Mouse (Mus musculus) retina, postnatal 7 days (tissue): ENCODE measurements around the gene Tspoap1.

ENCODE experiments used
- DNase-seq: peaks from one replicate; pipeline ENCODE4 v3.0.0-alpha.2; 2012; ENCODE audit warnings: low read depth, low spot score

Gene Tspoap1

DNA sequence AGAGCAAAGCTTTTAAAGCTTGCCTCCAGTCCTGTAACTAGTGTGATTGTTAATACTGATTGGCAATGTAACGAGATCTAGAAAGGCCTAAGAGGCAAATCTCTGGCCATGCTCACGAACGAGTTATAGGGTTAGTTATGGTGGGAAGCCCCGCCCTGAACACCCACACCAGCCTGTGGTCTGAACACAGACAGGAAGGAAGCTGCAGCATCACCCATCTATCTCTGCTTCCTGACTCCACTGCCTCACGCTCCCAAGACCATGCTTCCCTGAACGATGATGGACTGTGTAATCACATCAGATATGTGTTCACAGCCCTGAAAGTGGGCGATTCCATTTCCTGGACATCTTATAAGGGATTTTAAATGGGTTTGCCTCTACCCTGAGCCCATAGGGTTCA is 47.9 kb downstream of the Tspoap1 start:
- DNase-seq = no peak

DNA sequence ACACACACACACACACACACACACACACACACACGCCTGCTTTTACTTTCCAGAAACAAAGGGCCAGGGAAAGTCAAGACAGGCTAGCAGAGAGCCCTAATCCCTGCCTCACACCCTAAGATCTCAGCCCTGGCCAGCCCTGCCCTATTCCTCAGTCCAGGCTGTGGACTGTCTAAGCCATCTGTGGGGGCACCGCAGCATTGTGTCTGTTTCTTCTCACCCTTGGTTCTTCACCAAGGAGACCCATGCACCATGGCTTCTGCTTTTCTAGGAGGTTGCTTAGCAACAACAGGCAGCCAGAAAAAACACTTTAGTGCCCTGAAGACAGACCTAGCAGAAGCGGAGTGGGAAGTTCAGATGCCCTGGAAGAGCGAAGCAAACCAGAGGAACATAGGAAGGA is 51.1 kb downstream of the Tspoap1 start:
- DNase-seq = no peak

DNA sequence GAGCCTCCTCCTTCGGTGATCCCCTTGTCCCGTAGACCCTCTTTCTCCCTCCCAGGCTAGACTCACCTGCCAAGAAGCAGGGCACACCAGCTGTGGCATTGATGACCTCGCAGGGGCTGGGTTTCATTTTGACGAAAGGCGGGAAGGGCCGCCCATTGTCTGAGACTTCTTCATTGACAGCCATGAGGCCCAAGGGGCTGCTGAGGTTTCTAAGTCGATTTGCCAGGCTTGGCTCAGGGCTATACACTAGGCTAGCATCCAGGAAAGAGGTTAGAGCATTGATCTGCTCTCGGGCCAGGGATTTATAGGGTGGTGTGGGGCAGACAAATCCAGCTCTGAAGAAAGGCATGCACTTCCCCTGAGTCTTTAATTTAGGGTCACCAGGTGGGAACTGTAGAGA is 54.5 kb downstream of the Tspoap1 start:
- DNase-seq = no peak

DNA sequence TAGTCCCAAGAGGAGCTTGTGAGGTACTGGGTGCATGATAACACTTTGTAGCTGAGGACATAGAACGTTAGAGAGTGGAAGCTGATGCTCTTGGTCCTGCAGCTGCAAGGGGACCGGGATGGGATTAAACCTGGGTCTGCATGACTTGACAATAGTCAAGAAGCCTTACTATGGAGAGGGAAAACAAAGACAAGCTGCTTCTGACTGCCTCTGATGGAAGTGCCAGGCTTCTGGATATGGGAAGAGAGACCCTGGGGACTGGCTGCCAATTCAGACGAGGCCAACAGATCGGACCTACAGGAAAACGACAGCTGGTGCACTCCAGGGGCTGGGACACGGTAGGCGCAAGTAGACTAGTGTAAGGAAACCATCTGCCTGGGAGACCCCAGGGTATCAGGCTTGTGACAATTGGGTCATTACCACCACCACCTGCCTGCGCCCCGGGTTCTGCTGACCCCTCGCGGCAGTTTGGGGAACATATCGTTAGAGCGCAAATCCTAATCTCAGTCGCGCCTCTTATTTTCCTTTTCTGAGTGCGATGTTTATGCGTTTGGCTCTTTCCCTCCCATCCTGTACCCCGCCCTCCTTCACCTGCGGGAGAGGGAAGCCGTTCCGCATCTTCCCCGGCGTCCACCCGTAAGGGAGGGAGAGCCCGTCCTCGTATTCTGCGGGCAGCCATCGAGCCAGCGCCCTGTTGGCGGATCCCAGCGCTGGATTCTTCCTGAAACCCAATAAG is 56.5 kb downstream of the Tspoap1 start:
- DNase-seq = peak; percentile 53

DNA sequence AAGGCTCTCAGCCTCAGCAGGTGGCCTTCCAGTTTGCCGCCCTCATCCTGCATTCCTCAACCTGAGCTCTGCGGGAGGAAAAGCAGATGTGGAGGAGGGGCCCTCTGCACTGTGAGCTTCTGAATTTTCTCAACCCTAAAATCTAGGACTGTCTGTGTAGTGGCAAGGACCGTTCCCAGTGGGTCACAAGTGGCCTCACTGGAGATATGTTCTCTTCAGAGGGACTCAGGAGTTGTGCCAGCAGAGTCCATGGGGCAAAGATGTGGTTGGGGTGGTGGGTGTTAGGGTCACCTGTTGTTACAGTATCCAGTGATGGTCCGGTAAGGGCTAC is 57.1 kb downstream of the Tspoap1 start:
- DNase-seq = peak; percentile 17

DNA sequence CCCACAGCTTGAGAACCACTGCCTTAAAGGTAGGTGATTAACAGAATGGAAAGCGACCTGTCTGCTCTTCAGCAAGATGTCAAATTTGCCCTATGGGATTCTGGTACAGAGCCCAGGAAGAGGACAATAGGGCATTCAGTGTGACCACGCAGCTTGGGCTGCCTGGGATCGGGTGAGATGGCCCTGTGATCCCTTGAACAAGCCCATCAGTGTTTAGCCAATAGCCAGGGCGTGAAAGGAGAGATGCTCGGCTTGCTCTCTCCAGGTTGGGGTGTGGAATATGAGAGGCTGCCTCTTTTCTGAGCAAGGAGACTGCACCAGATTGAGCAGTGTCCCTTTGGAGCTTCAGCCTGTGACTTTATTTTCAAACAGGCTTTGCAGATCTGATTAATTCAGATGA is 61.2 kb downstream of the Tspoap1 start:
- DNase-seq = no peak

DNA sequence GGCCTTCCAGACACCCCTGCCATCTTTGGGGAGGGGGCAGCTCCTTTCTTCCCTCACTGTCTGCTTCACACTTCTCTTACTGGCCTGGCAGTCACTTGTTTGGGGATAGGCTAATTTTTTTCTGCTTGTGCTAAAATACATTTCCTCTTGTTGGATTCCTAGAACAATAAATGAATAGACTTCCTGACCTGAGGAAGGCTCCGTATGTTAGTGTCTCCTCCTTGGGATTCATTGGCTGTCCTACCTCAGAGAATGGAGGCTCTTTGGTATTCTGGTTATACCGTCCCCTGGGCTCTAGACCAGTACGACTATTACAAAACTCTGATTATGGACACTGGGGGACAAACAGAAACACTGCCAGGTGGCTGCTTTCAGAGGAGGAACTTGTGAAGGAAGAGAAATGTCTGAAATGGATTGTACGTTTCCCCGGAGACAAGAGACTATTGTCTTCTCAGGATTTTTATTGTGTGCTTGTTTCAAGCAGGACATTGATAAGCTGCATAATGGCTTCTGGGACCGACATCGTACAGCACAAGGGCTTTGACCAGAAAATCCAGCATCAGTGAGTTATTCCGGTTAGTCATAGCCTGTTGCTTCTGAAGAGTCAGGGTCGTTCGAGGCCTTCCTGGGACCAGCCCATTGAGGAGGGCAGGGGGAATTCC is 68.0 kb downstream of the Tspoap1 start, which contains the start of gene Lpo:
TSS of gene Lpo (minus strand) at position 51 of the 662 bp plus-strand sequence.
- DNase-seq = no peak
